Mouse (Mus musculus) liver, adult 2 months (tissue): ENCODE results near the gene Med26. TPM values are rescaled to one million over a fixed set of nuclear protein-coding genes. Genes with fewer than 3 reads are reported as not detected.

Source experiments
- DNase-seq: peaks from one replicate; pipeline ENCODE4 v3.0.0-alpha.2; 2011; ENCODE audit warnings: low read depth, low spot score; ENCODE audit errors: extremely low read depth
- H3K27ac ChIP-seq: fragments of 200-500 bp; replicated peaks from 2 replicates; pipeline ENCODE4 v1.5.1; 2012; ENCODE audit warnings: low read depth, mild to moderate bottlenecking, control low read depth, inconsistent platforms, low read length; ENCODE audit not compliant: insufficient read depth
- H3K27me3 ChIP-seq: fragments of 200-500 bp; 2 replicates; pipeline ENCODE4 v1.6.1; 2012; ENCODE audit warnings: mild to moderate bottlenecking, moderate library complexity, low read length, inconsistent platforms; ENCODE audit not compliant: control insufficient read depth, insufficient read depth
- H3K36me3 ChIP-seq: fragments of 200-500 bp; 2 replicates; pipeline ENCODE4 v1.6.1; 2012; ENCODE audit warnings: low read length, inconsistent platforms; ENCODE audit not compliant: control insufficient read depth, insufficient read depth
- H3K4me1 ChIP-seq: fragments of 200-500 bp; 2 replicates; pipeline ENCODE4 v1.6.1; 2011; ENCODE audit warnings: low read length; ENCODE audit not compliant: control insufficient read depth, insufficient read depth
- H3K4me3 ChIP-seq: fragments of 200-500 bp; 2 replicates; pipeline ENCODE4 v1.5.1; 2011; ENCODE audit warnings: low read depth, mild to moderate bottlenecking, control low read depth, low read length, moderate library complexity; ENCODE audit not compliant: insufficient read depth
- H3K79me2 ChIP-seq: fragments of 200-500 bp; 2 replicates; pipeline ENCODE4 v1.6.1; 2012; ENCODE audit warnings: inconsistent platforms, mild to moderate bottlenecking, low read length, moderate library complexity; ENCODE audit not compliant: control insufficient read depth, insufficient read depth
- H3K9ac ChIP-seq: fragments of 200-500 bp; 2 replicates; pipeline ENCODE4 v1.6.1; 2012; ENCODE audit warnings: low read depth, mild to moderate bottlenecking, control low read depth, inconsistent platforms, low read length
- CTCF ChIP-seq: fragments of 200-500 bp; IDR thresholded peaks from 2 replicates; pipeline ENCODE4 v1.5.1; 2011; ENCODE audit warnings: low read depth, low read length, control low read depth
- POLR2A ChIP-seq: fragments of 200-500 bp; IDR thresholded peaks from 2 replicates; pipeline ENCODE4 v1.6.1; 2011; ENCODE audit warnings: low read length, control low read depth; ENCODE audit not compliant: insufficient read depth; ENCODE audit errors: extremely low read depth
- WGBS: fragments of 180-500 bp; shearing (Covaris S2); methylation state at CpG from one replicate; pipeline ENCODE4 v1.1.7; 2018; 5-methylcytosine and 5-hydroxymethylcytosine counted together
- polyA plus RNA-seq: library from polyadenylated mRNA; depleted of rRNA; stranded (reverse); fragments of >200 nt; gene quantifications from 2 replicates; pipeline ENCODE4 v1.2.3, GENCODE M21; 2012
- total RNA-seq: library from RNA; depleted of rRNA; stranded (reverse); fragments of >200 nt; gene quantifications from 2 replicates; pipeline ENCODE4 v1.2.3, GENCODE M21; 2014

The Med26 gene
- total and polyA plus RNA-seq, 2 experiments: 1.3 to 6.0 TPM

- DNase-seq: peak; percentile 14
- 0 out of 2 replicates have a peak overlapping the region, but pooled peaks have one; percentile 10 for H3K27ac ChIP-seq
- 85% methylated on average over 7 of the region's 7 CpGs for WGBS
These were observed 35.1 kb upstream of the Med26 start for GRCm38 (mm10) chr8:72583056-72583771.

GRCm38 (mm10) chr8:72579374-72579773, 31.3 kb upstream of the Med26 start:
- Histone ChIP-seq H3K4me3 (no peak overlapping the region), H3K9ac (no peak overlapping the region), H3K27ac (no peak overlapping the region), H3K4me1 (no peaks in the 10 kb centered on the region), H3K27me3 (no peaks in the 10 kb centered on the region), H3K79me2 (no peaks in the 10 kb centered on the region), H3K36me3 (no peaks in the 10 kb centered on the region)
- no peak for DNase-seq
- 71% methylated on average over 9 of the region's 9 CpGs for WGBS
- TF ChIP-seq POLR2A (no peak), CTCF (no peak)

More at GRCm38 (mm10) chr8:72583056-72583771, 35.1 kb upstream of the Med26 start:
- TF ChIP-seq POLR2A: no peak
- no peak for TF ChIP-seq CTCF
- H3K79me2 ChIP-seq: no peaks in the 10 kb centered on the region
- no peak overlapping the region for H3K9ac ChIP-seq
- no peaks in the 10 kb centered on the region for H3K4me1 ChIP-seq
- H3K36me3 ChIP-seq: no peaks in the 10 kb centered on the region
- H3K27me3 ChIP-seq: no peaks in the 10 kb centered on the region
- H3K4me3 ChIP-seq: no peak overlapping the region

DNA sequence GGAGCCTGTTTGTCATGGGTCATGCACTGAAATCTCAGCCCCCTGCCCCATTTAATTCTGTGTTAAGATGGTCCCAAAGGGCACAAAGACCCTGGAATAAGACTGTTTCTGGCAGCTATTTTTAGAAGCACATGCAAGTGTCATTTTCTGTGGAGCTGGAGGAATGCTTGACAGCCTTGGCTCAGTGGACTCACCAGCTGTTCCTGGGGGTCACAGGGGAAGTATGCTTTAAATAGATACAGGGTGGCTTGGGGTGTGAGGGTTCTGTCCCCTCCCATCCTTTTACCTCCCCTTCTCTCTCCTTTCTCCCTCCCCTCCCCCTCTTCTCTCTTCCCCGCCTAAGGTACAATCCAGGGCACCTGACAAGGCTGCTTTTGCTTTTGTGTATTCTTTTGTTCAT, 29.9 kb upstream of the Med26 start:
- no peak overlapping the region for H3K9ac ChIP-seq
- no peak overlapping the region for H3K27ac ChIP-seq
- TF ChIP-seq POLR2A: no peak
- TF ChIP-seq CTCF: no peak
- H3K27me3 ChIP-seq: no peaks in the 10 kb centered on the region
- no peak overlapping the region for H3K4me3 ChIP-seq
- H3K36me3 ChIP-seq: no peaks in the 10 kb centered on the region
- no peak for DNase-seq
- H3K79me2 ChIP-seq: no peaks in the 10 kb centered on the region
- 81% methylated on average over 1 of the region's 1 CpGs for WGBS
- H3K4me1 ChIP-seq: no peaks in the 10 kb centered on the region

GRCm38 (mm10) chr8:72577266-72577665, 29.2 kb upstream of the Med26 start:
- H3K27me3 ChIP-seq: no peaks in the 10 kb centered on the region
- no peak overlapping the region for H3K9ac ChIP-seq
- DNase-seq: no peak
- TF ChIP-seq POLR2A (no peak), CTCF (no peak)
- H3K79me2 ChIP-seq: no peaks in the 10 kb centered on the region; the same call in 1 of the 2 replicates
- H3K4me3 ChIP-seq: no peak overlapping the region
- H3K4me1 ChIP-seq: 0 out of 2 replicates have a peak, but pooled peaks cover 4% of the 10 kb centered on the region
- no peaks in the 10 kb centered on the region for H3K36me3 ChIP-seq
- H3K27ac ChIP-seq: no peak overlapping the region
- WGBS: 93% methylated on average over 3 of the region's 3 CpGs

GRCm38 (mm10) chr8:72575915-72576314, 27.8 kb upstream of the Med26 start:
- 95% methylated on average over 6 of the region's 6 CpGs for WGBS
- no peak overlapping the region for H3K27ac ChIP-seq
- no peak for DNase-seq
- H3K4me3 ChIP-seq: no peak overlapping the region
- 0 out of 2 replicates have a peak, but pooled peaks cover 7% of the 10 kb centered on the region for H3K4me1 ChIP-seq
- H3K36me3 ChIP-seq: no peaks in the 10 kb centered on the region
- H3K27me3 ChIP-seq: no peaks in the 10 kb centered on the region
- TF ChIP-seq CTCF (no peak), POLR2A (no peak)
- no peak overlapping the region for H3K9ac ChIP-seq
- no peaks in the 10 kb centered on the region; the same call in 1 of the 2 replicates for H3K79me2 ChIP-seq

DNA sequence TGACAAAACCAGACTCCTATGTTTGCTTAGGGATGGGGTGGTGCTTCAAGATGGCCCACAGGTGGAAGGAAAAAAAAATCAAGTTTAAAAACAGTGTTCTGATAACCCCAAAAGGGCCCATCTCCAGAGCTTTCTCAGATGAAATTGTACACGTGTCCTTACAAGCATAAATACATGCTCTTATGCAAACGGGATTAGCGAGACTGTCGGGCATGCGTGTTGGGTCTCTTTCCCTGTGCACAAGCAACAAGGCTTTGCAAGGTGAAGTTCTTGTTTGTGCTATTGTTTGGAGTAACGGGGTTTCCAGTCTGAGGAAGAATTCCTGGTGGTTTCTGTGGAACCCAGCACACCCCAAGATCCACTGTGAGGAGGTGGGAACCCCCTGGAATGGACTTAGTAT, 25.4 kb upstream of the Med26 start:
- DNase-seq: no peak
- Histone ChIP-seq H3K27me3 (no peaks in the 10 kb centered on the region), H3K4me3 (no peak overlapping the region), H3K36me3 (peaks cover 3% of the 10 kb centered on the region), H3K27ac (no peak overlapping the region), H3K9ac (no peak overlapping the region), H3K79me2 (peaks cover 4% of the 10 kb centered on the region; the same call in 1 of the 2 replicates), H3K4me1 (peaks cover 13% of the 10 kb centered on the region; the same call in 1 of the 2 replicates)
- TF ChIP-seq POLR2A (no peak), CTCF (no peak)
- 91% methylated on average over 6 of the region's 6 CpGs for WGBS
